34 mouse cellular contexts compared by ENCODE assay signal in the genomic region with DNA sequence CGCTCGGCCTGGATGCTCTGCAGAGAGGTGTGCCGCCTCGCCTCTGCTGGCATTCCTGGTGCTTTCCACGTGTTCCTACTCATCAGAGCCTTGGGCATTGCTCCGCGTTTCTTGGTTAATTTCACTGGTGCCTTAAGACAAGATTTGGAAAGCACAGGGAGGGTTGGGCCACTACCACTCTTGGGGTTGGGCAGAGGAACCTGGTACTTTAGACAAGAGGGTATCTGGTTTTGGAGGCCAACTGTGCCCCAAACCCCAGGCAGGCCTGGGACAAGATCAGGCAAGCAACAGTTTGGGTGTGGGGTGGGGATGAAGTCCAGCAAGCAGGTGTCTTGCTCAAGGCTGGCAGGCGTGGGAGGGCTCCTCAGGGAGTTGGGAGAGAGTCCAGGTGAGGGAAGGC.
"Had no signal": no experiment of that assay in that cellular context is flagged by ENCODE, and none has a peak within 500 bp of the region (broad histone marks: within the 10 kb centered on the region; RNA-seq: fewer than 3 reads in every experiment).

No protein-coding gene starts in this region.

- H3K9me3 ChIP-seq: heart, embryonic 10.5 days; heart, embryonic 12.5 days; heart, embryonic 13.5 days; heart, embryonic 15.5 days; hindbrain, embryonic 10.5 days; hindbrain, embryonic 12.5 days; hindbrain, embryonic 13.5 days; hindbrain, embryonic 15.5 days; intestine, embryonic 15.5 days; kidney, embryonic 15.5 days had no signal

- ATAC-seq: hindbrain, embryonic 16.5 days; hindbrain, postnatal 0 days; inflammation-experienced regulatory T-cells, adult 6 months; intestine, embryonic 15.5 days; intestine, embryonic 16.5 days; intestine, postnatal 0 days had no signal

- H3K4me1 ChIP-seq: heart, embryonic 10.5 days; heart, embryonic 12.5 days; heart, embryonic 13.5 days; heart, embryonic 15.5 days; hindbrain, embryonic 10.5 days; hindbrain, embryonic 12.5 days; hindbrain, embryonic 13.5 days; hindbrain, embryonic 15.5 days; intestine, embryonic 15.5 days; kidney, embryonic 15.5 days had no signal

- H3K4me3 ChIP-seq: heart, embryonic 10.5 days; heart, embryonic 12.5 days; heart, embryonic 13.5 days; heart, embryonic 15.5 days; hindbrain, embryonic 10.5 days; hindbrain, embryonic 12.5 days; hindbrain, embryonic 13.5 days; hindbrain, embryonic 15.5 days; intestine, embryonic 15.5 days; kidney, embryonic 15.5 days had no signal

- H3K9ac ChIP-seq: heart, embryonic 12.5 days; heart, embryonic 13.5 days; heart, embryonic 15.5 days; hindbrain, embryonic 12.5 days; hindbrain, embryonic 13.5 days; hindbrain, embryonic 14.5 days; hindbrain, embryonic 15.5 days; intestine, embryonic 15.5 days; kidney, embryonic 15.5 days had no signal

- H3K27me3 ChIP-seq: heart, embryonic 15.5 days; hindbrain, embryonic 12.5 days; hindbrain, embryonic 13.5 days; hindbrain, embryonic 15.5 days; intestine, embryonic 15.5 days; kidney, embryonic 15.5 days had no signal

- H3K4me2 ChIP-seq: heart, embryonic 11.5 days; heart, embryonic 12.5 days; heart, embryonic 13.5 days; heart, embryonic 15.5 days; hindbrain, embryonic 12.5 days; hindbrain, embryonic 13.5 days; hindbrain, embryonic 14.5 days; hindbrain, embryonic 15.5 days; intestine, embryonic 15.5 days; kidney, embryonic 15.5 days had no signal

- H3K27ac ChIP-seq: heart, embryonic 10.5 days; heart, embryonic 13.5 days; heart, embryonic 15.5 days; hindbrain, embryonic 10.5 days; hindbrain, embryonic 12.5 days; hindbrain, embryonic 13.5 days; hindbrain, embryonic 14.5 days; hindbrain, embryonic 15.5 days; hindbrain, postnatal 0 days; intestine, embryonic 15.5 days; kidney, embryonic 15.5 days; kidney, postnatal 0 days had no signal

- DNase-seq: heart, postnatal 10 days; heart, postnatal 14 days; heart, postnatal 36 days; heart, postnatal 4 days; kidney, adult 11 months; kidney, adult 18-20 months; kidney, adult 2 months; kidney, adult 8-10 months; kidney, adult 9 months; kidney, postnatal 10 days; kidney, postnatal 14 days; kidney, postnatal 25 days; kidney, postnatal 36 days; kidney, postnatal 4 days; layer of hippocampus, adult 9-11 months; layer of hippocampus, postnatal 36 days had no signal

- H3K36me3 ChIP-seq: heart, embryonic 10.5 days; heart, embryonic 12.5 days; heart, embryonic 13.5 days; heart, embryonic 15.5 days; hindbrain, embryonic 10.5 days; hindbrain, embryonic 12.5 days; hindbrain, embryonic 13.5 days; hindbrain, embryonic 15.5 days; intestine, embryonic 15.5 days; kidney, embryonic 15.5 days had no signal
